Mouse (Mus musculus) heart, postnatal 0 days (tissue): ENCODE data around the gene Pomgnt2.

Experiments
- CTCF ChIP-seq: IDR thresholded peaks from 2 replicates; pipeline ENCODE4 v1.5.1; 2016; ENCODE audit warnings: antibody characterized with exemption, control low read depth, low read depth
- EP300 ChIP-seq: IDR thresholded peaks from 2 replicates; pipeline ENCODE4 v1.6.1; 2016; ENCODE audit warnings: antibody characterized with exemption, low read depth

DNA sequence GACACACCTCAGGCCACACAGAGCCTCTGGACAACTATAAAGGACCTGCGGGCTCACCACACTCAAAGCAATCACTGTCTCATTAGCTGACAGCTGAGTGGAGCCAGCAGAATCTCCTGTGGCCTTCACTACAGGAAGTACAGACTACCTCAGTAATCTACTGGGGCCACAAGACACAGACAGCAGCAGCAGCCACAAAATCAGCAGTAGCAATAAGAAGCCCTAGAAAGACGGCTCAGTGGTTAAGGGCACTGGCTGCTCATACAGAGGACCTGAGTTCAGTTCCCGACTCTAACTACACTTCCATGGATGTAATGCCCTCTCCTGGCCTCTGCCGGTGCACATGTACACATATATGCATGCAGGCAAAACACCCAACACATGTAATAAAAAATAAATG lies 23.4 kb upstream of the Pomgnt2 start:
- TF ChIP-seq CTCF, result no peak
- TF ChIP-seq EP300, result no peak
